Mouse (Mus musculus): ENCODE measurements around the gene Il17re. TPM values are rescaled to one million over a fixed set of nuclear protein-coding genes. Genes with fewer than 3 reads are reported as not detected.

Il17re gene
- polyA plus RNA-seq, 1 experiment: not detected

DNA sequence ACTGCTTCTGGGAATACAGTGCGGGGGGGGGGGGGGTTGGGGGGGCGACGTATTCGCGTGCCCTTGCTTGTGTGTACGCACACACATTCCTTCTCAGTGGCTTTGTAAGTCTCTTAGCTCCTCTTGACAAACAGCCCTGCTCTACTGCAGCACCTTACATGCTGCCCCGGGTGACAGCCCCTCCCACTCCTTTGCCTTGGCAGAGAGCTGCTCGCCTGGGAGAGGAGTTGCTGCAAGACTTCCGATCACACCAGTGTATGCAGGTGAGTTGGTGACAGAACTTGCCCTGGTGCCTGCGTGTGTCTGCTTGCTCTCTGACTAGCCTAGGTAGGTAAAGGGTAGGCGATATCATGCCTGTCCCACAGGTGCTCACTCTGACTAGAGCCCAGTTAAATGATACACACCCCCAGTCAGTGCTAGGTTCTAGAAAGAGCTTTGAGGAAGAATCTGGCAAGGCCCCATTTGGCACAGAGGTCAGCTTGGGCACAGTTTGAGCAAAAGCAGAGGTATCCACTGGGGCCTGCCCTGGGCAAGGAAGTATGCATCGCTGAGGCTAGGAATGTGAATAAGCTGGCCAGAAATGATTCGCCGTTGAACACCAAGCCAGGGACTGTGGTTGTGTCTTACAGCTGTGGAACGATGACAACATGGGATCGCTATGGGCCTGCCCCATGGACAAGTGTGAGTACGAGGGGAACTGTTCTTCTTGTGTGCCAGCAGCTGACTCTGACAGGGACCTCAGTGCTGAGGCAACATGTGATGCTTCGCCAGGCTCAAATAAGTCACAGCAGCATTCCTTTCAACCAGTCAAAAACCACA lies 22.5 kb downstream of the Il17re start:
- Histone ChIP-seq H3ac (ENCODE audit: control insufficient read depth, insufficient read length, low read depth) (no peak overlapping the region), H3K27me3 (ENCODE audit: control insufficient read depth, insufficient read depth, insufficient read length) (no peaks in the 10 kb centered on the region)

DNA sequence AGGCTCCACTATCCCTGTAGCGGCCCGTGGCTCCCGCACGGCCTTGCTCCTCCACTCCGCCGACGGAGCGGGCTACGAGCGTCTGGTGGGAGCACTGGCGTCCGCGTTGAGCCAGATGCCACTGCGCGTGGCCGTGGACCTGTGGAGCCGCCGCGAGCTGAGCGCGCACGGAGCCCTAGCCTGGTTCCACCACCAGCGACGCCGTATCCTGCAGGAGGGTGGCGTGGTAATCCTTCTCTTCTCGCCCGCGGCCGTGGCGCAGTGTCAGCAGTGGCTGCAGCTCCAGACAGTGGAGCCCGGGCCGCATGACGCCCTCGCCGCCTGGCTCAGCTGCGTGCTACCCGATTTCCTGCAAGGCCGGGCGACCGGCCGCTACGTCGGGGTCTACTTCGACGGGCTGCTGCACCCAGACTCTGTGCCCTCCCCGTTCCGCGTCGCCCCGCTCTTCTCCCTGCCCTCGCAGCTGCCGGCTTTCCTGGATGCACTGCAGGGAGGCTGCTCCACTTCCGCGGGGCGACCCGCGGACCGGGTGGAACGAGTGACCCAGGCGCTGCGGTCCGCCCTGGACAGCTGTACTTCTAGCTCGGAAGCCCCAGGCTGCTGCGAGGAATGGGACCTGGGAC lies 24.3 kb downstream of the Il17re start:
- Histone ChIP-seq H3ac (ENCODE audit: control insufficient read depth, insufficient read length, low read depth) (no peak overlapping the region), H3K79me3 (ENCODE audit: low read depth) (no peaks in the 10 kb centered on the region), H3K36me3 (ENCODE audit: control insufficient read depth, insufficient read depth) (no peaks in the 10 kb centered on the region), H3K27me3 (ENCODE audit: control insufficient read depth, insufficient read depth, insufficient read length) (no peaks in the 10 kb centered on the region), H3K4me3 (ENCODE audit: insufficient read depth, poor library complexity, severe bottlenecking) (no peak overlapping the region), H3K79me2 (ENCODE audit: control insufficient read depth, insufficient read depth) (no peaks in the 10 kb centered on the region)
- TF ChIP-seq CEBPB (IDR thresholded peaks at IDR 0.05; ENCODE audit: low read depth): no peak
- TF ChIP-seq MAX (IDR thresholded peaks at IDR 0.05): no peak
- no peak for TF ChIP-seq FOSL1 (IDR thresholded peaks at IDR 0.05; ENCODE audit: insufficient read depth, low read length, poor library complexity, severe bottlenecking)
- TF ChIP-seq MYOD1 (IDR thresholded peaks at IDR 0.05; ENCODE audit: control insufficient read depth, insufficient read length, low read depth): no peak
- no peak for TF ChIP-seq MYOG (IDR thresholded peaks at IDR 0.05; ENCODE audit: control insufficient read depth, extremely low read depth, insufficient read length)
- TF ChIP-seq USF1 (IDR thresholded peaks at IDR 0.05; ENCODE audit: low read depth): no peak
- TF ChIP-seq CTCF (IDR thresholded peaks at IDR 0.05; ENCODE audit: control insufficient read depth, insufficient read depth, insufficient read length): no peak

More for the DNA sequence above, 22.5 kb downstream of the Il17re start:
- Histone ChIP-seq H3K36me3 (ENCODE audit: control insufficient read depth, insufficient read depth) (no peaks in the 10 kb centered on the region), H3K79me3 (ENCODE audit: low read depth) (no peaks in the 10 kb centered on the region), H3K79me2 (ENCODE audit: control insufficient read depth, insufficient read depth) (no peaks in the 10 kb centered on the region), H3K4me3 (ENCODE audit: insufficient read depth, poor library complexity, severe bottlenecking) (no peak overlapping the region)
- TF ChIP-seq MAX (IDR thresholded peaks at IDR 0.05): no peak
- TF ChIP-seq FOSL1 (IDR thresholded peaks at IDR 0.05; ENCODE audit: insufficient read depth, low read length, poor library complexity, severe bottlenecking): no peak
- TF ChIP-seq CEBPB (IDR thresholded peaks at IDR 0.05; ENCODE audit: low read depth): no peak
- peak; percentile 87 for TF ChIP-seq MYOD1 (IDR thresholded peaks at IDR 0.05; ENCODE audit: control insufficient read depth, insufficient read length, low read depth)
- no peak for TF ChIP-seq MYOG (IDR thresholded peaks at IDR 0.05; ENCODE audit: control insufficient read depth, extremely low read depth, insufficient read length)
- TF ChIP-seq CTCF (IDR thresholded peaks at IDR 0.05; ENCODE audit: control insufficient read depth, insufficient read depth, insufficient read length): no peak
- TF ChIP-seq USF1 (IDR thresholded peaks at IDR 0.05; ENCODE audit: low read depth): peak; percentile 65

GRCm38 (mm10) chr6:113483100-113483615 lies 24.9 kb downstream of the Il17re start, which contains the start of gene Creld1:
TSS of gene Creld1 (plus strand) at chr6:113483297.
- H3K4me3 ChIP-seq (ENCODE audit: insufficient read depth, poor library complexity, severe bottlenecking): peak within 1 kb of the TSS; percentile 14
- peak within 1 kb of the TSS; percentile 24 for H3ac ChIP-seq (ENCODE audit: control insufficient read depth, insufficient read length, low read depth)
- no peaks in the 10 kb centered on the region for H3K27me3 ChIP-seq (ENCODE audit: control insufficient read depth, insufficient read depth, insufficient read length)
- TF ChIP-seq MYOD1 (IDR thresholded peaks at IDR 0.05; ENCODE audit: control insufficient read depth, insufficient read length, low read depth) (no peak), CTCF (IDR thresholded peaks at IDR 0.05; ENCODE audit: control insufficient read depth, insufficient read depth, insufficient read length) (no peak), MYOG (IDR thresholded peaks at IDR 0.05; ENCODE audit: control insufficient read depth, extremely low read depth, insufficient read length) (no peak), CEBPB (IDR thresholded peaks at IDR 0.05; ENCODE audit: low read depth) (no peak), MAX (IDR thresholded peaks at IDR 0.05) (no peak), FOSL1 (IDR thresholded peaks at IDR 0.05; ENCODE audit: insufficient read depth, low read length, poor library complexity, severe bottlenecking) (no peak), USF1 (IDR thresholded peaks at IDR 0.05; ENCODE audit: low read depth) (no peak)
- peaks cover 3% of the 10 kb centered on the region for H3K36me3 ChIP-seq (ENCODE audit: control insufficient read depth, insufficient read depth)
- no peaks in the 10 kb centered on the region for H3K79me3 ChIP-seq (ENCODE audit: low read depth)
- H3K79me2 ChIP-seq (ENCODE audit: control insufficient read depth, insufficient read depth): no peaks in the 10 kb centered on the region

DNA sequence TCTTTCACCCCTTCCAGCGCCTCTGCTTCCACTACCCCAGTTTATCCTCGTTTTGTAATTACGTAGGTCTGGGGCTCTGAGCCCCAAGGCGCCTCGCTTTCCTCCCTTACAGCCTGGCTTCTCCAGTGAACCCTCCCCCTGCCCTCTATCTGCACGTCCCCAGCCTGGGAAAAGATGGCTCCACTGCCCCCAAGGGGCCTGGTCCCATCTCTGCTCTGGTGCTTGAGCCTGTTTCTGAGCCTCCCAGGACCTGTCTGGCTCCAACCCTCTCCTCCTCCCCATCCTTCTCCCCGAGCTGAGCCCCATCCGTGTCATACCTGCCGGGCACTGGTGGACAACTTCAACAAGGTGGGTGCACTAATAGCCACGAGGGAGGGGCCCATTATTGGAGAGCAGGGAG lies 25.4 kb downstream of the Il17re start:
- peaks cover 9% of the 10 kb centered on the region for H3K36me3 ChIP-seq (ENCODE audit: control insufficient read depth, insufficient read depth)
- no peaks in the 10 kb centered on the region for H3K79me3 ChIP-seq (ENCODE audit: low read depth)
- H3ac ChIP-seq (ENCODE audit: control insufficient read depth, insufficient read length, low read depth): peak overlapping the region; percentile 24
- H3K4me3 ChIP-seq (ENCODE audit: insufficient read depth, poor library complexity, severe bottlenecking): peak overlapping the region; percentile 14
- no peaks in the 10 kb centered on the region for H3K79me2 ChIP-seq (ENCODE audit: control insufficient read depth, insufficient read depth)
- H3K27me3 ChIP-seq (ENCODE audit: control insufficient read depth, insufficient read depth, insufficient read length): no peaks in the 10 kb centered on the region
- TF ChIP-seq MYOG (IDR thresholded peaks at IDR 0.05; ENCODE audit: control insufficient read depth, extremely low read depth, insufficient read length) (no peak), MAX (IDR thresholded peaks at IDR 0.05) (no peak), MYOD1 (IDR thresholded peaks at IDR 0.05; ENCODE audit: control insufficient read depth, insufficient read length, low read depth) (no peak), CEBPB (IDR thresholded peaks at IDR 0.05; ENCODE audit: low read depth) (no peak), USF1 (IDR thresholded peaks at IDR 0.05; ENCODE audit: low read depth) (no peak), CTCF (IDR thresholded peaks at IDR 0.05; ENCODE audit: control insufficient read depth, insufficient read depth, insufficient read length) (no peak), FOSL1 (IDR thresholded peaks at IDR 0.05; ENCODE audit: insufficient read depth, low read length, poor library complexity, severe bottlenecking) (no peak)

GRCm38 (mm10) chr6:113487125-113487576 lies 28.9 kb downstream of the Il17re start:
- Histone ChIP-seq H3K79me3 (ENCODE audit: low read depth) (no peaks in the 10 kb centered on the region), H3K4me3 (ENCODE audit: insufficient read depth, poor library complexity, severe bottlenecking) (no peak overlapping the region)
- no peak for TF ChIP-seq USF1 (IDR thresholded peaks at IDR 0.05; ENCODE audit: low read depth)
- peak; percentile 81 for TF ChIP-seq MYOD1 (IDR thresholded peaks at IDR 0.05; ENCODE audit: control insufficient read depth, insufficient read length, low read depth)
- TF ChIP-seq CEBPB (IDR thresholded peaks at IDR 0.05; ENCODE audit: low read depth): peak; percentile 95

More at GRCm38 (mm10) chr6:113487125-113487576, 28.9 kb downstream of the Il17re start:
- Histone ChIP-seq H3K79me2 (ENCODE audit: control insufficient read depth, insufficient read depth) (no peaks in the 10 kb centered on the region), H3K36me3 (ENCODE audit: control insufficient read depth, insufficient read depth) (peaks cover 16% of the 10 kb centered on the region), H3K27me3 (ENCODE audit: control insufficient read depth, insufficient read depth, insufficient read length) (no peaks in the 10 kb centered on the region), H3ac (ENCODE audit: control insufficient read depth, insufficient read length, low read depth) (no peak overlapping the region)
